Mouse (Mus musculus): ENCODE results near the gene Cad.

DNA sequence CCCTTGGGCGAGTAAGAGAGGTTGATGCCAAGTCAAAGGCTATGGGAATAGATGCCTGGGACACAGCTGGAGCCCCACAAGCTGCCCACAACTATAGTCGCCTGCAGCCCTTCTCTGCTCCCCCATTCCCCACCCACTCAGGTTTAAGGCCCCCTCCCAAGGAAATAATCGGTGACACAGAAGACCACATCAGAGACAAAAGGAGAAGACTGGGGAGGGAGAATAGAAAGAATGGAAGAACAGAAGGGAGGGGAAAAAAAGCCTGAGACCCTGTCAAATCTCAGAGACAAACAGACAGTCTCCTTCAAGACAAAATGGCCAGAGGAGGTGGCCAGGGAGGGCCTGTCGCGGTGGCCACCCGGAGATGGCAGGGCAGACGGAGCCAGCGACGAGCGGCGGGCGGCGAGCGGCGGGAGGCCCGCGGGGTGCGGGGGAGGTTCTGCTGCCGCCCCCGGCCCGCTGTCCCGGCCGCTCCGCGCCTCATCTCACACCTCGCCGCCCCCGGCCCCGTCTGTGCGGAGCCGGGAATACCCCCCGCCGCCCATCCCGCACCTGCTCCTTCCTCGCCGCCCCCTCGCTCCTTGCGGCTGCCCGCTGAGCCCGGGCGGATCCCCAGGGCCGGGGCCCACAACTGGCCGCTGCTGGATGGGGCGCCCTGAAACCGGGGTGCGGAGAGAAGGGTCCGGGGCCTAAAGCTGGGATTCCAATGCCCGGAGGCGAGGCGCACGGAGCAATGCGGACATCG, 37.8 kb downstream of the Cad start:
- TF ChIP-seq CTCF (conservative IDR thresholded peaks at IDR 0.05; ENCODE audit: low read length) (no peak), POU5F1 (IDR thresholded peaks at IDR 0.05; ENCODE audit: borderline replicate concordance, low read length) (no peak)

Measured in E14TG2a.4 (cell line).